Mouse (Mus musculus): ENCODE measurements around the gene Slamf6.

DNA sequence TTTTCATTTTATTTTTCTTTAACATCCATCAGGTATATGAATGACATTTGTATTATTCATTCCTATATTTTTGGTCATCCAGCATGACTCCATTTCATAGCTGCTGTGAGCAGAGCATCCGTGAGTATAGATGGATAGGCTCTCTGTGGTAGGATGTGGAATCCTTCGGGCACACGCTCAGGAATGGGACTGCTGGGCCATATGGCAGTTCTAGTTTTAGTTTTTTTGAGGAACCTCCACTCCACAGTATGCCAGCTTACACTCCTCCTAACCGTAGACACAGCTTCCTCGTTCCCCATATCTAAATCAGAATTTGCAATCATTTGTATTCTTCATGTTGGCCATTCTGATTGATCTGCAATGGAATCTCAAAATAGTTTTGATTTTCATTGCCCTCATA lies 5.5 kb downstream of the Slamf6 start:
- TF ChIP-seq CTCF (IDR thresholded peaks at IDR 0.05; ENCODE audit: borderline replicate concordance, insufficient read depth, low read length) (no peak), POLR2A (IDR thresholded peaks at IDR 0.05; ENCODE audit: low read depth, low read length) (no peak)
